Mouse (Mus musculus) ES-E14 (cell line): Measurements from ENCODE around the gene Mcat.
"Not testable (repeated sequence)": the region's sequence is repeated elsewhere in the genome, so short reads cannot be mapped to it uniquely, and the experiment has no call there.

Experiments
- MAFK ChIP-seq: IDR thresholded peaks from 2 replicates; pipeline ENCODE4 v1.6.1; 2014; ENCODE audit warnings: mild to moderate bottlenecking, low read depth, low read length, inconsistent platforms; ENCODE audit not compliant: insufficient read depth
- ZC3H11A ChIP-seq: IDR thresholded peaks from 2 replicates; pipeline ENCODE4 v1.6.1; 2012; ENCODE audit warnings: low read depth, mild to moderate bottlenecking, inconsistent platforms, low read length, borderline replicate concordance

GRCm38 (mm10) chr15:83501483-83501882, 62.1 kb downstream of the Mcat start:
- not testable (repeated sequence) for TF ChIP-seq MAFK, ZC3H11A
